Mouse (Mus musculus): Measurements from ENCODE around the gene Map4k1. TPM values are rescaled to one million over a fixed set of nuclear protein-coding genes. Genes with fewer than 3 reads are reported as not detected.

Map4k1 gene
- polyA plus RNA-seq, 1 experiment = 11.7 TPM

GRCm38 (mm10) chr7:28953476-28954376 is 28.1 kb upstream of the Map4k1 start:
- TF ChIP-seq GATA1 (IDR thresholded peaks at IDR 0.05; ENCODE audit: low read length) (0 out of 2 replicates have a peak, but pooled peaks have one; percentile 33), TAL1 (IDR thresholded peaks at IDR 0.05; ENCODE audit: low read length) (peak; percentile 61)
- peak overlapping the region; percentile 37 for H3K4me3 ChIP-seq (replicated peaks)
- H3K4me1 ChIP-seq (ENCODE audit: control insufficient read depth) = peaks cover 93% of the 10 kb centered on the region
- no peaks in the 10 kb centered on the region for H3K9me3 ChIP-seq (ENCODE audit: control insufficient read depth, low read length)
- peaks cover 86% of the 10 kb centered on the region for H3K36me3 ChIP-seq (ENCODE audit: control insufficient read depth)
- H3K27me3 ChIP-seq (ENCODE audit: control insufficient read depth) = no peaks in the 10 kb centered on the region

GRCm38 (mm10) chr7:28954773-28955172 is 27.1 kb upstream of the Map4k1 start:
- peaks cover 85% of the 10 kb centered on the region for H3K36me3 ChIP-seq (ENCODE audit: control insufficient read depth)
- H3K4me3 ChIP-seq (replicated peaks) = no peak overlapping the region
- H3K27me3 ChIP-seq (ENCODE audit: control insufficient read depth) = no peaks in the 10 kb centered on the region
- peaks cover 96% of the 10 kb centered on the region for H3K4me1 ChIP-seq (ENCODE audit: control insufficient read depth)
- TF ChIP-seq GATA1 (IDR thresholded peaks at IDR 0.05; ENCODE audit: low read length) = no peak
- no peak for TF ChIP-seq TAL1 (IDR thresholded peaks at IDR 0.05; ENCODE audit: low read length)
- no peaks in the 10 kb centered on the region for H3K9me3 ChIP-seq (ENCODE audit: control insufficient read depth, low read length)

- peaks cover 98% of the 10 kb centered on the region for H3K4me1 ChIP-seq (ENCODE audit: control insufficient read depth)
- H3K36me3 ChIP-seq (ENCODE audit: control insufficient read depth) = peaks cover 84% of the 10 kb centered on the region
- H3K9me3 ChIP-seq (ENCODE audit: control insufficient read depth, low read length) = no peaks in the 10 kb centered on the region
- TF ChIP-seq GATA1 (IDR thresholded peaks at IDR 0.05; ENCODE audit: low read length) (no peak), TAL1 (IDR thresholded peaks at IDR 0.05; ENCODE audit: low read length) (no peak)
- H3K27me3 ChIP-seq (ENCODE audit: control insufficient read depth) = no peaks in the 10 kb centered on the region
- no peak overlapping the region for H3K4me3 ChIP-seq (replicated peaks)
Measured at GRCm38 (mm10) chr7:28955295-28955897, 26.5 kb upstream of the Map4k1 start.

GRCm38 (mm10) chr7:28956270-28956669 is 25.6 kb upstream of the Map4k1 start:
- peaks cover 98% of the 10 kb centered on the region for H3K4me1 ChIP-seq (ENCODE audit: control insufficient read depth)
- H3K27me3 ChIP-seq (ENCODE audit: control insufficient read depth) = no peaks in the 10 kb centered on the region
- no peaks in the 10 kb centered on the region for H3K9me3 ChIP-seq (ENCODE audit: control insufficient read depth, low read length)
- H3K4me3 ChIP-seq (replicated peaks) = no peak overlapping the region
- TF ChIP-seq TAL1 (IDR thresholded peaks at IDR 0.05; ENCODE audit: low read length) (no peak), GATA1 (IDR thresholded peaks at IDR 0.05; ENCODE audit: low read length) (no peak)
- peaks cover 79% of the 10 kb centered on the region for H3K36me3 ChIP-seq (ENCODE audit: control insufficient read depth)

- no peak overlapping the region for H3K4me3 ChIP-seq (replicated peaks)
- H3K27me3 ChIP-seq (ENCODE audit: control insufficient read depth) = no peaks in the 10 kb centered on the region
- no peak for TF ChIP-seq TAL1 (IDR thresholded peaks at IDR 0.05; ENCODE audit: low read length)
- no peak for TF ChIP-seq GATA1 (IDR thresholded peaks at IDR 0.05; ENCODE audit: low read length)
- peaks cover 91% of the 10 kb centered on the region for H3K4me1 ChIP-seq (ENCODE audit: control insufficient read depth)
- H3K36me3 ChIP-seq (ENCODE audit: control insufficient read depth) = peaks cover 69% of the 10 kb centered on the region
- no peaks in the 10 kb centered on the region for H3K9me3 ChIP-seq (ENCODE audit: control insufficient read depth, low read length)
Measured at GRCm38 (mm10) chr7:28957286-28957685, 24.6 kb upstream of the Map4k1 start.

- H3K36me3 ChIP-seq (ENCODE audit: control insufficient read depth) = peaks cover 62% of the 10 kb centered on the region
- H3K27me3 ChIP-seq (ENCODE audit: control insufficient read depth) = no peaks in the 10 kb centered on the region
- peak overlapping the region; percentile 28 for H3K4me3 ChIP-seq (replicated peaks)
- TF ChIP-seq TAL1 (IDR thresholded peaks at IDR 0.05; ENCODE audit: low read length) = no peak
- TF ChIP-seq GATA1 (IDR thresholded peaks at IDR 0.05; ENCODE audit: low read length) = no peak
- peaks cover 90% of the 10 kb centered on the region for H3K4me1 ChIP-seq (ENCODE audit: control insufficient read depth)
- H3K9me3 ChIP-seq (ENCODE audit: control insufficient read depth, low read length) = no peaks in the 10 kb centered on the region
Measured at GRCm38 (mm10) chr7:28957997-28958725, 23.7 kb upstream of the Map4k1 start.

- Histone ChIP-seq H3K36me3 (ENCODE audit: control insufficient read depth) (peaks cover 62% of the 10 kb centered on the region), H3K4me1 (ENCODE audit: control insufficient read depth) (peaks cover 90% of the 10 kb centered on the region), H3K27me3 (ENCODE audit: control insufficient read depth) (no peaks in the 10 kb centered on the region), H3K9me3 (ENCODE audit: control insufficient read depth, low read length) (no peaks in the 10 kb centered on the region), H3K4me3 (replicated peaks) (peak overlapping the region; percentile 99)
- TF ChIP-seq GATA1 (IDR thresholded peaks at IDR 0.05; ENCODE audit: low read length) (no peak), TAL1 (IDR thresholded peaks at IDR 0.05; ENCODE audit: low read length) (no peak)
Measured at GRCm38 (mm10) chr7:28958770-28959169, 23.1 kb upstream of the Map4k1 start.

- H3K9me3 ChIP-seq (ENCODE audit: control insufficient read depth, low read length) = no peaks in the 10 kb centered on the region
- H3K4me3 ChIP-seq (replicated peaks) = peak overlapping the region; percentile 99
- peaks cover 86% of the 10 kb centered on the region for H3K4me1 ChIP-seq (ENCODE audit: control insufficient read depth)
- no peak for TF ChIP-seq GATA1 (IDR thresholded peaks at IDR 0.05; ENCODE audit: low read length)
- TF ChIP-seq TAL1 (IDR thresholded peaks at IDR 0.05; ENCODE audit: low read length) = no peak
- H3K27me3 ChIP-seq (ENCODE audit: control insufficient read depth) = no peaks in the 10 kb centered on the region
- peaks cover 57% of the 10 kb centered on the region for H3K36me3 ChIP-seq (ENCODE audit: control insufficient read depth)
Measured at GRCm38 (mm10) chr7:28959505-28960045, 22.3 kb upstream of the Map4k1 start.
